Mouse (Mus musculus): ENCODE measurements around the gene 2300009A05Rik. TPM values are rescaled to one million over a fixed set of nuclear protein-coding genes. Genes with fewer than 3 reads are reported as not detected.

The 2300009A05Rik gene
- 49.5 and 50.6 TPM in 2 replicates for polyA plus RNA-seq (2014; fragmentation: Nextera tagmentation; extraction: Ambion mirVana)

DNA sequence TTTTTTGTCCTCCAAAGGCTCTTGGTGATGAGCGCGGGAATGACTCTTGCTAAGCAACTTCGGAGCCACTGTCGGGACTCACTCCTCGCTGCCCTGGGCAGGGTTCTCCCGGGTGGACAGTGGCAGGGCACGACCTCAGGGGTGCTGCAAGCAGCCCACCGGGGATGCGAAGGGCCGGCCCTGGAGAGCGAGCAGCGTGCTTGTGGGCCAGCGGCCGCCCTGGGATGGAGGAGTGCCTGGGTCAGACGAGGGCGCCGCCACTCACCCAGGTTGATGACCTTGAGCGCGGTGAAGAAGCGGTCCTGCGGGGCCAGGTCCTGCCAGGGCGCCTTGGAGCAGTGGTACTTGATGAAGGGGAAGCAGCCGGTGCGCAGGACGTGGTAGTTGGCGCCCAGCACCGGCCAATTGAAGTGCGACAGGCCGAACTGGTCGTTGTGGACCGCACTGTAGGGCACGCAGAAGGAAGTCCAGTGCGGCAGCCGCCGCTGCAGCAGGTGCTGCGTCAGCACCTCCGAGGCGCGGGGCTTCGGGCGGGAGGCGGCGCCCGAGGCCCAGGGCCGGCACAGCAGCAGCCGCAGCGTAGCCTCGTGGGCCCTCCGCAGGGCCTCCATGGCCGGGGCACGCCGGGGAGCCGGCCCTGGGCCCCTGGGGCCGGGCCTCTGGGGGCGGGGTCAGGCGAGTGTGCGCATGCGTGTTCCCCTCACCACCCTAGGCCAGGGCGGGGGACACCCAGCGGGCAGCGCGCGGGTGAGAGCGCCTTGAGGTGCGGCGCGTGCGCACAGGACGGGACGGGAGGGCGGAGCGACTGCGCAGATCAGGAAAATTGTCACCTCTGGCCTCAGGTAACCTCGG lies at the start of gene 2300009A05Rik:
TSS of gene 2300009A05Rik (minus strand) at position 636 of the 852 bp plus-strand sequence.
- peak within 1 kb of the TSS; percentile 80 for H3K27ac ChIP-seq (ENCODE audit: low read length)
- peak within 1 kb of the TSS; percentile 91 for H3K4me2 ChIP-seq (replicated peaks; ENCODE audit: low read depth, low read length)
- no peaks in the 10 kb centered on the region for H3K4me1 ChIP-seq (ENCODE audit: control insufficient read depth, insufficient read depth, low read length)
- ATAC-seq (ENCODE audit: insufficient number of reproducible peaks, insufficient read depth, low FRiP score, low read depth), result peak; percentile 99
- WGBS, result under 1% methylated on average over 59 of the region's 74 CpGs
- H3K36me3 ChIP-seq (ENCODE audit: control insufficient read depth, insufficient read depth, low read length), result no peaks in the 10 kb centered on the region
- peak within 1 kb of the TSS; percentile 87 for H3K9ac ChIP-seq (replicated peaks; ENCODE audit: low read depth, low read length)
- no peaks in the 10 kb centered on the region for H3K9me3 ChIP-seq (ENCODE audit: control insufficient read depth, low read depth, low read length)
- H3K4me3 ChIP-seq (ENCODE audit: low read depth, low read length), result peak within 1 kb of the TSS; percentile 91
- H3K27me3 ChIP-seq (ENCODE audit: control insufficient read depth, insufficient read depth, low read length), result no peaks in the 10 kb centered on the region

GRCm38 (mm10) chr9:63443695-63444094 lies 44.6 kb upstream of the 2300009A05Rik start:
- H3K9ac ChIP-seq (replicated peaks; ENCODE audit: low read depth, low read length), result no peak overlapping the region
- no peaks in the 10 kb centered on the region for H3K9me3 ChIP-seq (ENCODE audit: control insufficient read depth, low read depth, low read length)
- ATAC-seq (ENCODE audit: insufficient number of reproducible peaks, insufficient read depth, low FRiP score, low read depth), result no peak
- H3K4me1 ChIP-seq (ENCODE audit: control insufficient read depth, insufficient read depth, low read length), result no peaks in the 10 kb centered on the region
- no peak overlapping the region for H3K4me2 ChIP-seq (replicated peaks; ENCODE audit: low read depth, low read length)
- H3K4me3 ChIP-seq (ENCODE audit: low read depth, low read length), result no peak overlapping the region
- H3K36me3 ChIP-seq (ENCODE audit: control insufficient read depth, insufficient read depth, low read length), result no peaks in the 10 kb centered on the region
- no peak overlapping the region for H3K27ac ChIP-seq (ENCODE audit: low read length)
- no peaks in the 10 kb centered on the region for H3K27me3 ChIP-seq (ENCODE audit: control insufficient read depth, insufficient read depth, low read length)
- 68% methylated on average over 6 of the region's 6 CpGs for WGBS

- Histone ChIP-seq H3K36me3 (ENCODE audit: control insufficient read depth, insufficient read depth, low read length) (no peaks in the 10 kb centered on the region), H3K27me3 (ENCODE audit: control insufficient read depth, insufficient read depth, low read length) (no peaks in the 10 kb centered on the region), H3K9me3 (ENCODE audit: control insufficient read depth, low read depth, low read length) (no peaks in the 10 kb centered on the region), H3K9ac (replicated peaks; ENCODE audit: low read depth, low read length) (no peak overlapping the region), H3K4me2 (replicated peaks; ENCODE audit: low read depth, low read length) (no peak overlapping the region), H3K4me1 (ENCODE audit: control insufficient read depth, insufficient read depth, low read length) (no peaks in the 10 kb centered on the region), H3K4me3 (ENCODE audit: low read depth, low read length) (no peak overlapping the region), H3K27ac (ENCODE audit: low read length) (no peak overlapping the region)
- ATAC-seq (ENCODE audit: insufficient number of reproducible peaks, insufficient read depth, low FRiP score, low read depth), result no peak
- 67% methylated on average over 1 of the region's 1 CpGs for WGBS
Measured at GRCm38 (mm10) chr9:63430652-63431051, 31.6 kb upstream of the 2300009A05Rik start.

GRCm38 (mm10) chr9:63421096-63421736 lies 22.2 kb upstream of the 2300009A05Rik start:
- Histone ChIP-seq H3K4me2 (replicated peaks; ENCODE audit: low read depth, low read length) (no peak overlapping the region), H3K36me3 (ENCODE audit: control insufficient read depth, insufficient read depth, low read length) (no peaks in the 10 kb centered on the region), H3K27ac (ENCODE audit: low read length) (no peak overlapping the region), H3K9me3 (ENCODE audit: control insufficient read depth, low read depth, low read length) (no peaks in the 10 kb centered on the region), H3K4me3 (ENCODE audit: low read depth, low read length) (no peak overlapping the region), H3K27me3 (ENCODE audit: control insufficient read depth, insufficient read depth, low read length) (no peaks in the 10 kb centered on the region), H3K9ac (replicated peaks; ENCODE audit: low read depth, low read length) (no peak overlapping the region), H3K4me1 (ENCODE audit: control insufficient read depth, insufficient read depth, low read length) (no peaks in the 10 kb centered on the region)
- no peak for ATAC-seq (ENCODE audit: insufficient number of reproducible peaks, insufficient read depth, low FRiP score, low read depth)
- WGBS, result 47% methylated on average over 9 of the region's 9 CpGs

GRCm38 (mm10) chr9:63420396-63420795 lies 21.4 kb upstream of the 2300009A05Rik start:
- Histone ChIP-seq H3K4me2 (replicated peaks; ENCODE audit: low read depth, low read length) (no peak overlapping the region), H3K27ac (ENCODE audit: low read length) (no peak overlapping the region), H3K27me3 (ENCODE audit: control insufficient read depth, insufficient read depth, low read length) (no peaks in the 10 kb centered on the region), H3K9me3 (ENCODE audit: control insufficient read depth, low read depth, low read length) (no peaks in the 10 kb centered on the region), H3K4me3 (ENCODE audit: low read depth, low read length) (no peak overlapping the region), H3K36me3 (ENCODE audit: control insufficient read depth, insufficient read depth, low read length) (no peaks in the 10 kb centered on the region), H3K4me1 (ENCODE audit: control insufficient read depth, insufficient read depth, low read length) (no peaks in the 10 kb centered on the region), H3K9ac (replicated peaks; ENCODE audit: low read depth, low read length) (no peak overlapping the region)
- WGBS, result 50% methylated on average over 6 of the region's 6 CpGs
- ATAC-seq (ENCODE audit: insufficient number of reproducible peaks, insufficient read depth, low FRiP score, low read depth), result no peak

DNA sequence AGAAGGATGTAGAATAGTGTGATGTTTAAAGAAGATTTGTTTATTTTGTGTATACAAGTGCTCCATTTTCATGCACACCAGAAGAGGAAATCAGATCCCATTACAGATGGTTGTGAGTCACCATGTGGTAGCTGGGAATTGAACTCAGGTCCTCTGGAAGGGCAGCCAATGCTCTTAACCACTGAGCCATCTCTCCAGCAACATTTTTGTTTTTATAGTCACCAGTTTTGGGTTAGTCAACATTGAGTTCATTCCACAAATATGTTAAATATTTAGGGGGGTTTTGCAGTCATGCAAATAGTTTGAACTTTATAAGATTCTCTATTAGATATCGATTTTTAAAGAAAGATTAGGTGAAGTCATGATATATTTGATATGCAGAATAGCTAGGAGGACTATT lies 1.1 kb upstream of the 2300009A05Rik start:
- no peak overlapping the region for H3K4me2 ChIP-seq (replicated peaks; ENCODE audit: low read depth, low read length)
- no peaks in the 10 kb centered on the region for H3K36me3 ChIP-seq (ENCODE audit: control insufficient read depth, insufficient read depth, low read length)
- no peak overlapping the region for H3K27ac ChIP-seq (ENCODE audit: low read length)
- no peaks in the 10 kb centered on the region for H3K4me1 ChIP-seq (ENCODE audit: control insufficient read depth, insufficient read depth, low read length)
- H3K4me3 ChIP-seq (ENCODE audit: low read depth, low read length), result no peak overlapping the region
- WGBS, result 81% methylated on average over 1 of the region's 1 CpGs
- H3K9ac ChIP-seq (replicated peaks; ENCODE audit: low read depth, low read length), result no peak overlapping the region
- no peaks in the 10 kb centered on the region for H3K9me3 ChIP-seq (ENCODE audit: control insufficient read depth, low read depth, low read length)
- H3K27me3 ChIP-seq (ENCODE audit: control insufficient read depth, insufficient read depth, low read length), result no peaks in the 10 kb centered on the region
- no peak for ATAC-seq (ENCODE audit: insufficient number of reproducible peaks, insufficient read depth, low FRiP score, low read depth)

DNA sequence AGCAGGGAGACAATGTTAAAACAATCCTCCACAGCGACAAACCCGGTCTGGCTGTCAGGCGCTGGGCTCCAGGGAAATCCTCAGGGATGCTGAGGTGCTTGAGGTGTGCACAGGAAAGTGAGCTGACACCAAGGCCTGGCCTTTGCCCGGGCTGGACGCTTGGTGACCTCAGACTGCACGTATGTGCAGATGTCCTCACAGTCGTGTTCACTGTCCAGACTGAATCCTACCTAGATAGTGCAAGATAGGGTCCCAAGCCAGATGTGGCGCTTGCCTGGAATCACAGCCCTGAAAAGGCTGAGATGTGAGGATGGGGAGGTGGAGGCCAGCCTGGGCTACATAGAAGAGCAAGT lies 393 bp upstream of the 2300009A05Rik start:
- peak; percentile 71; the same call in 1 of the 2 replicates for ATAC-seq (ENCODE audit: insufficient number of reproducible peaks, insufficient read depth, low FRiP score, low read depth)
- Histone ChIP-seq H3K4me1 (ENCODE audit: control insufficient read depth, insufficient read depth, low read length) (no peaks in the 10 kb centered on the region), H3K4me3 (ENCODE audit: low read depth, low read length) (peak overlapping the region; percentile 91), H3K27ac (ENCODE audit: low read length) (no peak overlapping the region), H3K27me3 (ENCODE audit: control insufficient read depth, insufficient read depth, low read length) (no peaks in the 10 kb centered on the region), H3K9ac (replicated peaks; ENCODE audit: low read depth, low read length) (peak overlapping the region; percentile 87; the same call in 1 of the 2 replicates), H3K9me3 (ENCODE audit: control insufficient read depth, low read depth, low read length) (no peaks in the 10 kb centered on the region), H3K4me2 (replicated peaks; ENCODE audit: low read depth, low read length) (peak overlapping the region; percentile 91), H3K36me3 (ENCODE audit: control insufficient read depth, insufficient read depth, low read length) (no peaks in the 10 kb centered on the region)
- 1% methylated on average over 8 of the region's 8 CpGs for WGBS

- Histone ChIP-seq H3K9me3 (ENCODE audit: control insufficient read depth, low read depth, low read length) (no peaks in the 10 kb centered on the region), H3K36me3 (ENCODE audit: control insufficient read depth, insufficient read depth, low read length) (peaks cover 3% of the 10 kb centered on the region; the same call in 1 of the 2 replicates), H3K27me3 (ENCODE audit: control insufficient read depth, insufficient read depth, low read length) (no peaks in the 10 kb centered on the region), H3K9ac (replicated peaks; ENCODE audit: low read depth, low read length) (no peak overlapping the region), H3K4me1 (ENCODE audit: control insufficient read depth, insufficient read depth, low read length) (no peaks in the 10 kb centered on the region), H3K27ac (ENCODE audit: low read length) (no peak overlapping the region), H3K4me2 (replicated peaks; ENCODE audit: low read depth, low read length) (no peak overlapping the region), H3K4me3 (ENCODE audit: low read depth, low read length) (no peak overlapping the region)
- no peak for ATAC-seq (ENCODE audit: insufficient number of reproducible peaks, insufficient read depth, low FRiP score, low read depth)
- WGBS, result 85% methylated on average over 7 of the region's 7 CpGs
Measured at GRCm38 (mm10) chr9:63395612-63396011, 3.4 kb downstream of the 2300009A05Rik start.

Data from stomach, embryonic 14.5 days (tissue).